Mouse (Mus musculus): ENCODE measurements around the gene Tmem267. TPM values are rescaled to one million over a fixed set of nuclear protein-coding genes. Genes with fewer than 3 reads are reported as not detected.
"Not testable (repeated sequence)": the region's sequence is repeated elsewhere in the genome, so short reads cannot be mapped to it uniquely, and the experiment has no call there.

The Tmem267 gene
- polyA plus RNA-seq, 1 experiment from 2014 or later, result 1.3 TPM

- H3K27me3 ChIP-seq (ENCODE audit: control insufficient read depth, insufficient read depth, low read length); DNase-seq (ENCODE audit: low spot score); H3K4me2 ChIP-seq (replicated peaks; ENCODE audit: low read depth); H3K9me3 ChIP-seq (ENCODE audit: control insufficient read depth, low read length); ATAC-seq (ENCODE audit: low FRiP score, low TSS enrichment); H3K27ac ChIP-seq (replicated peaks); H3K4me1 ChIP-seq (replicated peaks; ENCODE audit: control insufficient read depth, insufficient read depth); H3K36me3 ChIP-seq (ENCODE audit: control insufficient read depth, insufficient read depth, low read length); H3K9ac ChIP-seq (ENCODE audit: low read length); H3K4me3 ChIP-seq (ENCODE audit: low read depth, low read length): not testable (repeated sequence)
- 57% methylated on average over 3 of the region's 12 CpGs for WGBS
These were observed 111.2 kb downstream of the Tmem267 start for GRCm38 (mm10) chr13:119599066-119599465.

GRCm38 (mm10) chr13:119599498-119599897 is 111.7 kb downstream of the Tmem267 start:
- H3K27me3 ChIP-seq (ENCODE audit: control insufficient read depth, insufficient read depth, low read length); H3K4me1 ChIP-seq (replicated peaks; ENCODE audit: control insufficient read depth, insufficient read depth); H3K27ac ChIP-seq (replicated peaks); ATAC-seq (ENCODE audit: low FRiP score, low TSS enrichment); H3K4me3 ChIP-seq (ENCODE audit: low read depth, low read length); H3K9ac ChIP-seq (ENCODE audit: low read length); DNase-seq (ENCODE audit: low spot score); H3K9me3 ChIP-seq (ENCODE audit: control insufficient read depth, low read length); H3K4me2 ChIP-seq (replicated peaks; ENCODE audit: low read depth); H3K36me3 ChIP-seq (ENCODE audit: control insufficient read depth, insufficient read depth, low read length): not testable (repeated sequence)
- whole genome bisulfite sequencing, result 63% methylated on average over 2 of the region's 2 CpGs

GRCm38 (mm10) chr13:119600166-119600565 is 112.3 kb downstream of the Tmem267 start:
- not testable (repeated sequence) for H3K27ac ChIP-seq (replicated peaks); H3K9ac ChIP-seq (ENCODE audit: low read length); ATAC-seq (ENCODE audit: low FRiP score, low TSS enrichment); H3K4me2 ChIP-seq (replicated peaks; ENCODE audit: low read depth); H3K9me3 ChIP-seq (ENCODE audit: control insufficient read depth, low read length); H3K4me3 ChIP-seq (ENCODE audit: low read depth, low read length); H3K4me1 ChIP-seq (replicated peaks; ENCODE audit: control insufficient read depth, insufficient read depth); H3K36me3 ChIP-seq (ENCODE audit: control insufficient read depth, insufficient read depth, low read length); H3K27me3 ChIP-seq (ENCODE audit: control insufficient read depth, insufficient read depth, low read length)
- peak; percentile 87 for DNase-seq (ENCODE audit: low spot score)

- not testable (repeated sequence) for H3K9ac ChIP-seq (ENCODE audit: low read length); H3K4me3 ChIP-seq (ENCODE audit: low read depth, low read length); H3K4me2 ChIP-seq (replicated peaks; ENCODE audit: low read depth); H3K27ac ChIP-seq (replicated peaks); H3K27me3 ChIP-seq (ENCODE audit: control insufficient read depth, insufficient read depth, low read length); H3K9me3 ChIP-seq (ENCODE audit: control insufficient read depth, low read length); H3K4me1 ChIP-seq (replicated peaks; ENCODE audit: control insufficient read depth, insufficient read depth); ATAC-seq (ENCODE audit: low FRiP score, low TSS enrichment); H3K36me3 ChIP-seq (ENCODE audit: control insufficient read depth, insufficient read depth, low read length)
- peak; percentile 45 for DNase-seq (ENCODE audit: low spot score)
- WGBS, result 37% methylated on average over 12 of the region's 13 CpGs
These were observed 115.0 kb downstream of the Tmem267 start for GRCm38 (mm10) chr13:119602688-119603331.

GRCm38 (mm10) chr13:119603890-119604289 is 116.1 kb downstream of the Tmem267 start:
- peak; percentile 37 for DNase-seq (ENCODE audit: low spot score)
- H3K27me3 ChIP-seq (ENCODE audit: control insufficient read depth, insufficient read depth, low read length); H3K4me2 ChIP-seq (replicated peaks; ENCODE audit: low read depth); H3K4me3 ChIP-seq (ENCODE audit: low read depth, low read length); H3K9me3 ChIP-seq (ENCODE audit: control insufficient read depth, low read length); H3K36me3 ChIP-seq (ENCODE audit: control insufficient read depth, insufficient read depth, low read length); H3K4me1 ChIP-seq (replicated peaks; ENCODE audit: control insufficient read depth, insufficient read depth); H3K9ac ChIP-seq (ENCODE audit: low read length); H3K27ac ChIP-seq (replicated peaks): not testable (repeated sequence)
- ATAC-seq (ENCODE audit: low FRiP score, low TSS enrichment), result peak; percentile 32; the same call in 1 of the 2 replicates
- 94% methylated on average over 6 of the region's 8 CpGs for WGBS

GRCm38 (mm10) chr13:119604322-119604721 is 116.5 kb downstream of the Tmem267 start:
- H3K27ac ChIP-seq (replicated peaks); H3K36me3 ChIP-seq (ENCODE audit: control insufficient read depth, insufficient read depth, low read length); H3K4me2 ChIP-seq (replicated peaks; ENCODE audit: low read depth); H3K9me3 ChIP-seq (ENCODE audit: control insufficient read depth, low read length); ATAC-seq (ENCODE audit: low FRiP score, low TSS enrichment); H3K4me3 ChIP-seq (ENCODE audit: low read depth, low read length); DNase-seq (ENCODE audit: low spot score); H3K9ac ChIP-seq (ENCODE audit: low read length); H3K27me3 ChIP-seq (ENCODE audit: control insufficient read depth, insufficient read depth, low read length); H3K4me1 ChIP-seq (replicated peaks; ENCODE audit: control insufficient read depth, insufficient read depth): not testable (repeated sequence)
- WGBS, result 94% methylated on average over 7 of the region's 9 CpGs

GRCm38 (mm10) chr13:119618841-119619240 is 131.0 kb downstream of the Tmem267 start:
- Histone ChIP-seq H3K27ac (replicated peaks) (no peak overlapping the region), H3K9me3 (ENCODE audit: control insufficient read depth, low read length) (no peaks in the 10 kb centered on the region), H3K4me1 (replicated peaks; ENCODE audit: control insufficient read depth, insufficient read depth) (no peaks in the 10 kb centered on the region), H3K27me3 (ENCODE audit: control insufficient read depth, insufficient read depth, low read length) (no peaks in the 10 kb centered on the region), H3K9ac (ENCODE audit: low read length) (no peak overlapping the region), H3K4me2 (replicated peaks; ENCODE audit: low read depth) (no peak overlapping the region), H3K4me3 (ENCODE audit: low read depth, low read length) (no peak overlapping the region), H3K36me3 (ENCODE audit: control insufficient read depth, insufficient read depth, low read length) (no peaks in the 10 kb centered on the region)
- DNase-seq (ENCODE audit: low spot score) (no peak), ATAC-seq (ENCODE audit: low FRiP score, low TSS enrichment) (no peak)
- WGBS, result 92% methylated on average over 3 of the region's 3 CpGs
- no peak for TF ChIP-seq CTCF (IDR thresholded peaks at IDR 0.05; ENCODE audit: low read depth)
- no peak for TF ChIP-seq EP300 (optimal IDR thresholded peaks at IDR 0.05)
